Mouse (Mus musculus): ENCODE measurements around the gene Itprip. TPM values are rescaled to one million over a fixed set of nuclear protein-coding genes. Genes with fewer than 3 reads are reported as not detected.

The Itprip gene
- polyA plus RNA-seq, 1 experiment from 2014 or later, result 21.4 TPM

DNA sequence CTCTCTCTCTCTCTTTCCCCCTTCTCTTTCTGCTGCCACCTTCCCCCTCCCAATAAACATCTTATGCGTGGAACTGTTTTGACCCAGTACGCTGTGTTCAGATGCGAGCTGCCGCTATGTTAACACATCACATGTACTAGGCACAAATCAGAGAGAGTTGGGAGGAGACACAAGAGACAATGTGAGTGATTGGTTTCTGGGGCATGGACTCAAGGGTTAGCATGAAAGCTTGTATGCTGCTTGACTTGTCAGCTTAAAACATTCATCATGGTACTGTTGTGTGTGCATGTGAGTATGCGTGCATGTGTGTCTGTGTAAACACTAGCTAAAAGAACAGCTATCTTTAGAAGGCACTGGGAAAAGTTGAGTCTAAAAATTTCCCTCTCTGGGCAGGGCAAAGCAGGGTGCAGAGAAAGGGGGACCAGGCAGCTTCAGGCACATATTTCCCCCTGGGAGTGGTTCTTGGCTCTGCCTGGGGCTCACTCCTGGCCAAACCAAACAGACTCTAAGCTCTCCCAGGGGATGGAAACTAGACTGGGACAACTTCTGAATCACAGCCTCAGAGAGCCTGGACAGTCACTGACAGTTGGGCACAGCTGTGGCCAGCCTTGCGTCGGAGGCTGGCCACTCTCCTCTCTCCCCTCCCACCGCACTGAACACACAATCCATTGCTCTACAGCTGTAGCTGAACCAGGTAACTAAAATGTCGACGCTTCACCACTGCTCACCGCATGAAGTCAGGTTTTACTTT is 27.4 kb downstream of the Itprip start:
- Histone ChIP-seq H3K27me3 (replicated peaks; ENCODE audit: low read depth, poor library complexity, severe bottlenecking) (no peaks in the 10 kb centered on the region), H3K27ac (replicated peaks) (no peak overlapping the region), H3K36me3 (replicated peaks) (peaks cover 43% of the 10 kb centered on the region), H3K4me1 (0 out of 2 replicates have a peak, but pooled peaks cover 2% of the 10 kb centered on the region), H3K9me3 (no peaks in the 10 kb centered on the region), H3K4me3 (no peak overlapping the region)
- no peak for DNase-seq (ENCODE audit: low spot score)
- WGBS, result 86% methylated on average over 11 of the region's 11 CpGs

GRCm38 (mm10) chr19:47890489-47891130 is 28.5 kb downstream of the Itprip start:
- Histone ChIP-seq H3K9me3 (no peaks in the 10 kb centered on the region), H3K27me3 (replicated peaks; ENCODE audit: low read depth, poor library complexity, severe bottlenecking) (no peaks in the 10 kb centered on the region), H3K27ac (replicated peaks) (no peak overlapping the region), H3K4me1 (0 out of 2 replicates have a peak, but pooled peaks cover 3% of the 10 kb centered on the region), H3K4me3 (no peak overlapping the region), H3K36me3 (replicated peaks) (peaks cover 31% of the 10 kb centered on the region)
- 80% methylated on average over 10 of the region's 10 CpGs for whole genome bisulfite sequencing
- DNase-seq (ENCODE audit: low spot score), result no peak

- Histone ChIP-seq H3K9me3 (no peaks in the 10 kb centered on the region), H3K36me3 (replicated peaks) (peaks cover 6% of the 10 kb centered on the region), H3K4me3 (no peak overlapping the region), H3K4me1 (peaks cover 13% of the 10 kb centered on the region), H3K27ac (replicated peaks) (no peak overlapping the region), H3K27me3 (replicated peaks; ENCODE audit: low read depth, poor library complexity, severe bottlenecking) (no peaks in the 10 kb centered on the region)
- DNase-seq (ENCODE audit: low spot score), result no peak
- WGBS, result 95% methylated on average over 8 of the region's 8 CpGs
Observed at GRCm38 (mm10) chr19:47888037-47888436, 31.1 kb downstream of the Itprip start.

DNA sequence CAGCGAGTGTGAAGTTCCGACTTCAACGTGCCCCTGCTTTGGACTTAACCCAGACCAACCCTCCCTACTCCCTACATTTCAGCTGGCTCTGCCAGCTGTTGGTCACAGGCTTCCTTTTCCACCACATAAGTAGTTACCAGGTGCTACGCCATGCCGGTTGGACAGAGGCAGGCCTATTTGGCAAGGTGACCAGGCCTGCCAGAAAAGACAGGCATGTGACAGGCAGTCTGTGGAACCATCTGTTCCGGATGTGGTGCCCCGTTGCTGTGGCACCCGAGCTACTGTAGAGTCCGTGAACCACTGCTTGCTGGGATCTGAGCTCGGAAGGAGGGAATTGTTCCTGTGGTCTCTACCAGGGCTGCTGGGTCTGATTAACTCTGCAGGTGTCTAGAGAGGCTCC is 31.7 kb downstream of the Itprip start:
- WGBS, result 87% methylated on average over 10 of the region's 10 CpGs

GRCm38 (mm10) chr19:47886617-47887016 is 32.5 kb downstream of the Itprip start:
- Histone ChIP-seq H3K4me1 (peaks cover 19% of the 10 kb centered on the region), H3K36me3 (replicated peaks) (no peaks in the 10 kb centered on the region), H3K4me3 (no peak overlapping the region), H3K27ac (replicated peaks) (no peak overlapping the region), H3K27me3 (replicated peaks; ENCODE audit: low read depth, poor library complexity, severe bottlenecking) (no peaks in the 10 kb centered on the region), H3K9me3 (no peaks in the 10 kb centered on the region)
- 85% methylated on average over 7 of the region's 7 CpGs for WGBS
- no peak for DNase-seq (ENCODE audit: low spot score)

More for the DNA sequence above, 31.7 kb downstream of the Itprip start:
- no peak overlapping the region for H3K27ac ChIP-seq (replicated peaks)
- H3K36me3 ChIP-seq (replicated peaks), result no peaks in the 10 kb centered on the region
- no peaks in the 10 kb centered on the region for H3K9me3 ChIP-seq
- DNase-seq (ENCODE audit: low spot score), result no peak
- H3K4me1 ChIP-seq, result peaks cover 19% of the 10 kb centered on the region
- no peaks in the 10 kb centered on the region for H3K27me3 ChIP-seq (replicated peaks; ENCODE audit: low read depth, poor library complexity, severe bottlenecking)
- no peak overlapping the region for H3K4me3 ChIP-seq

DNA sequence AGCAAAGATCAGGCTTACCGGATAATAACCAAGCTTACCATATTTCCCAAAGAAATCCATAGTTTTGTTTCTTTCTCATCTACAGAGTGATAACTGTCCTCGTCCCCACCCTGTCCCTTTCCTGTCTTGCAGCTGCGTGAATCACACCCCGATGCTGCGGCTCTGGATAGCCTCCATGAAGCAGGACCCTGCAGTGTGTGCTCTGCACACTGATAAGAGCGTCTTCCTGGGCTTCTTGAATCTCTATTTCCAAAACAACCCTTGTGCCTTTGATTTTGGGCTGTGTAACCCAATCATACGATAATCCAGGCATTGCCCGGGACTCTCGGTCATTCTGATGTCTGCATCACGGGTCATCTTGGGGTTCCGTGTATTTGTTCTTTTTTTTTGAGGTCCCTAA is 33.2 kb downstream of the Itprip start:
- no peak for DNase-seq (ENCODE audit: low spot score)
- Histone ChIP-seq H3K27ac (replicated peaks) (no peak overlapping the region), H3K9me3 (no peaks in the 10 kb centered on the region), H3K4me1 (peaks cover 20% of the 10 kb centered on the region), H3K4me3 (no peak overlapping the region), H3K27me3 (replicated peaks; ENCODE audit: low read depth, poor library complexity, severe bottlenecking) (no peaks in the 10 kb centered on the region; the same call in 1 of the 2 replicates), H3K36me3 (replicated peaks) (no peaks in the 10 kb centered on the region)
- WGBS, result 88% methylated on average over 11 of the region's 11 CpGs

DNA sequence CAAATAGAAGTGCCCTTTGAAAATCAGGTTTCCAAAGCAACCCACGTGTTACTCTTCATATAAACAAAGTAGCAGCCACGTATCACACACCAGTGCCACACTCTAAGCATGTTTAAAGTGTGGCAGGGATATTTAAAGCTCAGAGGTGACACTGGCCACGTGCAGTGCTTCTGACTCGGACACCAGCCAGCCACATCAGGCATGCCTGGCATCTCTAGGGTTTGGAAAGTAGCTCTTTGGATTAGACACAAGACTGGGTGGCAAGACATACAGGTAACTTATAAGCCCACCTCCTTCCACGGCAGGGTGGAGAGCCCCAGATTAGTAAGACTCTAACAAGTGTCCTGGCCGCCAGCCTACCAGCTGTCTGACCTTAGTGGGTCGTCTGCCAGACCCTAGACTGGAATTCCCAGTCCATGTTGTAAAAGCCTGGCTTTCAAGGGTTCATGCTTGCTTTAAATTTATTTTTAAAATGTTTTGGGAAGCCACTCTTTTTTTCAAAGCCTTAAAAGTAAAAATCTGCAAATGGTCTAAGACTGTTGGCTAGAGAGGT is 33.8 kb downstream of the Itprip start:
- H3K36me3 ChIP-seq (replicated peaks), result no peaks in the 10 kb centered on the region
- H3K4me3 ChIP-seq, result no peak overlapping the region
- DNase-seq (ENCODE audit: low spot score), result no peak
- no peaks in the 10 kb centered on the region for H3K9me3 ChIP-seq
- H3K27ac ChIP-seq (replicated peaks), result no peak overlapping the region
- H3K4me1 ChIP-seq, result peaks cover 24% of the 10 kb centered on the region
- no peaks in the 10 kb centered on the region; the same call in 1 of the 2 replicates for H3K27me3 ChIP-seq (replicated peaks; ENCODE audit: low read depth, poor library complexity, severe bottlenecking)
- 74% methylated on average over 7 of the region's 7 CpGs for WGBS

- Histone ChIP-seq H3K4me1 (peaks cover 24% of the 10 kb centered on the region), H3K4me3 (no peak overlapping the region), H3K27me3 (replicated peaks; ENCODE audit: low read depth, poor library complexity, severe bottlenecking) (no peaks in the 10 kb centered on the region; the same call in 1 of the 2 replicates), H3K27ac (replicated peaks) (no peak overlapping the region), H3K9me3 (no peaks in the 10 kb centered on the region), H3K36me3 (replicated peaks) (no peaks in the 10 kb centered on the region)
- WGBS, result 81% methylated on average over 13 of the region's 13 CpGs
- no peak for DNase-seq (ENCODE audit: low spot score)
Observed at GRCm38 (mm10) chr19:47884296-47885085, 34.6 kb downstream of the Itprip start.

- 55% methylated on average over 9 of the region's 9 CpGs for WGBS
- DNase-seq (ENCODE audit: low spot score), result peak; percentile 38
- no peaks in the 10 kb centered on the region for H3K9me3 ChIP-seq
- no peak overlapping the region for H3K4me3 ChIP-seq
- H3K4me1 ChIP-seq, result peaks cover 24% of the 10 kb centered on the region
- H3K27ac ChIP-seq (replicated peaks), result peak overlapping the region; percentile 58
- no peaks in the 10 kb centered on the region for H3K36me3 ChIP-seq (replicated peaks)
- H3K27me3 ChIP-seq (replicated peaks; ENCODE audit: low read depth, poor library complexity, severe bottlenecking), result no peaks in the 10 kb centered on the region; the same call in 1 of the 2 replicates
Observed at GRCm38 (mm10) chr19:47882882-47883254, 36.2 kb downstream of the Itprip start.

GRCm38 (mm10) chr19:47882151-47882881 is 36.8 kb downstream of the Itprip start:
- peak overlapping the region; percentile 58 for H3K27ac ChIP-seq (replicated peaks)
- no peak overlapping the region for H3K4me3 ChIP-seq
- H3K4me1 ChIP-seq, result peaks cover 24% of the 10 kb centered on the region
- no peaks in the 10 kb centered on the region; the same call in 1 of the 2 replicates for H3K27me3 ChIP-seq (replicated peaks; ENCODE audit: low read depth, poor library complexity, severe bottlenecking)
- 25% methylated on average over 11 of the region's 11 CpGs for WGBS
- H3K9me3 ChIP-seq, result no peaks in the 10 kb centered on the region
- peak; percentile 93 for DNase-seq (ENCODE audit: low spot score)
- H3K36me3 ChIP-seq (replicated peaks), result no peaks in the 10 kb centered on the region

GRCm38 (mm10) chr19:47881538-47881937 is 37.6 kb downstream of the Itprip start:
- Histone ChIP-seq H3K27ac (replicated peaks) (no peak overlapping the region), H3K9me3 (no peaks in the 10 kb centered on the region), H3K36me3 (replicated peaks) (no peaks in the 10 kb centered on the region), H3K4me3 (no peak overlapping the region), H3K4me1 (peaks cover 21% of the 10 kb centered on the region), H3K27me3 (replicated peaks; ENCODE audit: low read depth, poor library complexity, severe bottlenecking) (no peaks in the 10 kb centered on the region; the same call in 1 of the 2 replicates)
- DNase-seq (ENCODE audit: low spot score), result no peak
- WGBS, result 84% methylated on average over 7 of the region's 7 CpGs

GRCm38 (mm10) chr19:47876252-47876651 is 42.8 kb downstream of the Itprip start:
- H3K9me3 ChIP-seq, result no peaks in the 10 kb centered on the region
- DNase-seq (ENCODE audit: low spot score), result no peak

More at GRCm38 (mm10) chr19:47876252-47876651, 42.8 kb downstream of the Itprip start:
- WGBS, result 82% methylated on average over 15 of the region's 15 CpGs
- H3K4me1 ChIP-seq, result peaks cover 12% of the 10 kb centered on the region
- no peaks in the 10 kb centered on the region for H3K36me3 ChIP-seq (replicated peaks)
- H3K4me3 ChIP-seq, result no peak overlapping the region
- H3K27me3 ChIP-seq (replicated peaks; ENCODE audit: low read depth, poor library complexity, severe bottlenecking), result no peaks in the 10 kb centered on the region; the same call in 1 of the 2 replicates
- no peak overlapping the region for H3K27ac ChIP-seq (replicated peaks)
